Mouse (Mus musculus) cerebellum, adult 11-12 months (tissue): ENCODE results near the gene Gmfg.

ENCODE experiments used
- DNase-seq: peaks from one replicate; pipeline ENCODE4 v3.0.0; 2022

Gene Gmfg

GRCm38 (mm10) chr7:28488030-28488491 is 50.8 kb downstream of the Gmfg start:
- DNase-seq = peak; percentile 21

- DNase-seq = peak; percentile 73
Observed at GRCm38 (mm10) chr7:28490410-28490809, 53.2 kb downstream of the Gmfg start.

- peak; percentile 17 for DNase-seq
Observed at GRCm38 (mm10) chr7:28490903-28491302, 53.7 kb downstream of the Gmfg start.

GRCm38 (mm10) chr7:28492310-28492709 is 55.1 kb downstream of the Gmfg start:
- no peak for DNase-seq

GRCm38 (mm10) chr7:28495426-28495825 is 58.2 kb downstream of the Gmfg start:
- DNase-seq = no peak
